Mouse (Mus musculus) neural tube, embryonic 14.5 days (tissue): ENCODE data around the gene Magi2. TPM values are rescaled to one million over a fixed set of nuclear protein-coding genes. Genes with fewer than 3 reads are reported as not detected.

ENCODE experiments used
- ATAC-seq: fragments of 200-750 bp; cut with Nextera tagmentation; 2 replicates; pipeline ENCODE4 v1.8.0; 2017; ENCODE audit warnings: low read depth, mild to moderate bottlenecking, moderate TSS enrichment, moderate library complexity
- H3K27ac ChIP-seq: fragments of 300-500 bp; sonication (generic); 2 replicates; pipeline ENCODE4 v1.5.1; 2014; ENCODE audit warnings: low read depth, mild to moderate bottlenecking, control low read depth, low read length, moderate library complexity, mixed read lengths
- H3K27me3 ChIP-seq: fragments of 300-500 bp; sonication (generic); 2 replicates; pipeline ENCODE4 v1.6.1; 2014; ENCODE audit warnings: low read length; ENCODE audit not compliant: control insufficient read depth, insufficient read depth
- H3K36me3 ChIP-seq: fragments of 300-500 bp; sonication (generic); 2 replicates; pipeline ENCODE4 v1.6.1; 2014; ENCODE audit warnings: low read length, mixed read lengths; ENCODE audit not compliant: control insufficient read depth, insufficient read depth
- H3K4me1 ChIP-seq: fragments of 300-500 bp; sonication (generic); 2 replicates; pipeline ENCODE4 v1.6.1; 2014; ENCODE audit warnings: low read length; ENCODE audit not compliant: control insufficient read depth, insufficient read depth
- H3K4me2 ChIP-seq: fragments of 300-500 bp; sonication (generic); 2 replicates; pipeline ENCODE4 v1.6.1; 2014; ENCODE audit warnings: mild to moderate bottlenecking, low read depth, low read length, control low read depth
- H3K4me3 ChIP-seq: fragments of 300-500 bp; sonication (generic); 2 replicates; pipeline ENCODE4 v1.5.1; 2014; ENCODE audit warnings: low read depth, low read length, control low read depth, mixed read lengths
- H3K9ac ChIP-seq: fragments of 300-500 bp; sonication (generic); replicated peaks from 2 replicates; pipeline ENCODE4 v1.6.1; 2014; ENCODE audit warnings: low read depth, mild to moderate bottlenecking, control low read depth, low read length, mixed read lengths
- H3K9me3 ChIP-seq: fragments of 300-500 bp; sonication (generic); 2 replicates; pipeline ENCODE4 v1.6.1; 2016; ENCODE audit warnings: low read length; ENCODE audit not compliant: control insufficient read depth
- WGBS: fragments of 180-500 bp; shearing (Covaris S2); extraction: QIAGEN DNeasy Blood & Tissue Kit; methylation state at CpG from one replicate; pipeline ENCODE4 v1.1.7; 2014; 5-methylcytosine and 5-hydroxymethylcytosine counted together
- polyA plus RNA-seq: library from polyadenylated mRNA; unstranded; fragments of >200 nt; fragmentation: Nextera tagmentation; extraction: Ambion mirVana; gene quantifications from 2 replicates; pipeline ENCODE4 v1.2.1, GENCODE M21; 2014

The Magi2 gene
- polyA plus RNA-seq, 1 experiment from 2014 or later: 50.2 TPM

GRCm38 (mm10) chr5:19247266-19247665 is 20.4 kb downstream of the Magi2 start:
- ATAC-seq: no peak
- 86% methylated on average over 3 of the region's 3 CpGs for WGBS

GRCm38 (mm10) chr5:19262816-19263215 is 36.0 kb downstream of the Magi2 start:
- H3K9me3 ChIP-seq: no peaks in the 10 kb centered on the region
- H3K27me3 ChIP-seq: no peaks in the 10 kb centered on the region
- no peak overlapping the region for H3K4me3 ChIP-seq
- WGBS: 70% methylated on average over 5 of the region's 5 CpGs
- H3K4me2 ChIP-seq: no peak overlapping the region
- H3K4me1 ChIP-seq: no peaks in the 10 kb centered on the region
- H3K9ac ChIP-seq: no peak overlapping the region
- no peaks in the 10 kb centered on the region for H3K36me3 ChIP-seq
- no peak overlapping the region for H3K27ac ChIP-seq
- ATAC-seq: no peak

More at GRCm38 (mm10) chr5:19247266-19247665, 20.4 kb downstream of the Magi2 start:
- no peak overlapping the region for H3K4me3 ChIP-seq
- no peaks in the 10 kb centered on the region for H3K27me3 ChIP-seq
- H3K36me3 ChIP-seq: no peaks in the 10 kb centered on the region
- H3K27ac ChIP-seq: no peak overlapping the region
- no peak overlapping the region for H3K9ac ChIP-seq
- no peaks in the 10 kb centered on the region for H3K4me1 ChIP-seq
- no peak overlapping the region for H3K4me2 ChIP-seq
- no peaks in the 10 kb centered on the region for H3K9me3 ChIP-seq

- no peak for ATAC-seq
- Histone ChIP-seq H3K4me1 (no peaks in the 10 kb centered on the region), H3K27ac (no peak overlapping the region), H3K36me3 (no peaks in the 10 kb centered on the region), H3K4me2 (no peak overlapping the region), H3K9me3 (no peaks in the 10 kb centered on the region), H3K9ac (no peak overlapping the region), H3K4me3 (no peak overlapping the region), H3K27me3 (no peaks in the 10 kb centered on the region)
- WGBS: 74% methylated on average over 2 of the region's 2 CpGs
Observed at GRCm38 (mm10) chr5:19264627-19265026, 37.8 kb downstream of the Magi2 start.

- Histone ChIP-seq H3K27me3 (no peaks in the 10 kb centered on the region), H3K4me3 (no peak overlapping the region), H3K9me3 (no peaks in the 10 kb centered on the region), H3K4me2 (no peak overlapping the region), H3K36me3 (no peaks in the 10 kb centered on the region), H3K27ac (no peak overlapping the region), H3K4me1 (no peaks in the 10 kb centered on the region), H3K9ac (no peak overlapping the region)
- ATAC-seq: no peak
- WGBS: 88% methylated on average over 3 of the region's 3 CpGs
Observed at GRCm38 (mm10) chr5:19292581-19292980, 65.7 kb downstream of the Magi2 start.

GRCm38 (mm10) chr5:19306656-19307055 is 79.8 kb downstream of the Magi2 start:
- Histone ChIP-seq H3K36me3 (no peaks in the 10 kb centered on the region), H3K4me3 (no peak overlapping the region), H3K9me3 (no peaks in the 10 kb centered on the region), H3K4me1 (no peaks in the 10 kb centered on the region), H3K27me3 (no peaks in the 10 kb centered on the region), H3K27ac (no peak overlapping the region), H3K4me2 (no peak overlapping the region), H3K9ac (no peak overlapping the region)
- no peak for ATAC-seq
- WGBS: 95% methylated on average over 6 of the region's 6 CpGs

GRCm38 (mm10) chr5:19309870-19310269 is 83.0 kb downstream of the Magi2 start:
- WGBS: 82% methylated on average over 1 of the region's 1 CpGs

GRCm38 (mm10) chr5:19322532-19322931 is 95.7 kb downstream of the Magi2 start:
- H3K4me3 ChIP-seq: no peak overlapping the region
- ATAC-seq: no peak
- H3K4me2 ChIP-seq: no peak overlapping the region
- no peaks in the 10 kb centered on the region for H3K4me1 ChIP-seq
- no peak overlapping the region for H3K9ac ChIP-seq
- H3K9me3 ChIP-seq: peaks cover 2% of the 10 kb centered on the region; the same call in 1 of the 2 replicates
- 76% methylated on average over 6 of the region's 6 CpGs for WGBS
- H3K36me3 ChIP-seq: no peaks in the 10 kb centered on the region
- H3K27me3 ChIP-seq: no peaks in the 10 kb centered on the region
- no peak overlapping the region for H3K27ac ChIP-seq

More at GRCm38 (mm10) chr5:19309870-19310269, 83.0 kb downstream of the Magi2 start:
- Histone ChIP-seq H3K36me3 (no peaks in the 10 kb centered on the region), H3K4me1 (no peaks in the 10 kb centered on the region), H3K9me3 (no peaks in the 10 kb centered on the region), H3K4me2 (no peak overlapping the region), H3K27me3 (no peaks in the 10 kb centered on the region), H3K27ac (no peak overlapping the region), H3K9ac (no peak overlapping the region), H3K4me3 (no peak overlapping the region)
- no peak for ATAC-seq

- no peak overlapping the region for H3K4me2 ChIP-seq
- H3K27me3 ChIP-seq: no peaks in the 10 kb centered on the region
- H3K27ac ChIP-seq: no peak overlapping the region
- H3K4me1 ChIP-seq: no peaks in the 10 kb centered on the region
- ATAC-seq: no peak
- 62% methylated on average over 2 of the region's 2 CpGs for WGBS
- no peak overlapping the region for H3K9ac ChIP-seq
- H3K9me3 ChIP-seq: no peaks in the 10 kb centered on the region
- H3K36me3 ChIP-seq: no peaks in the 10 kb centered on the region
- no peak overlapping the region for H3K4me3 ChIP-seq
Observed at GRCm38 (mm10) chr5:19337561-19337960, 110.7 kb downstream of the Magi2 start.

- no peak overlapping the region for H3K4me3 ChIP-seq
- H3K9me3 ChIP-seq: no peaks in the 10 kb centered on the region
- no peaks in the 10 kb centered on the region for H3K27me3 ChIP-seq
- no peak overlapping the region for H3K27ac ChIP-seq
- H3K9ac ChIP-seq: no peak overlapping the region
- ATAC-seq: no peak
- H3K4me1 ChIP-seq: no peaks in the 10 kb centered on the region
- H3K36me3 ChIP-seq: no peaks in the 10 kb centered on the region
- no peak overlapping the region for H3K4me2 ChIP-seq
- WGBS: 90% methylated on average over 1 of the region's 1 CpGs
Observed at GRCm38 (mm10) chr5:19368175-19368574, 141.3 kb downstream of the Magi2 start.

GRCm38 (mm10) chr5:19395876-19396275 is 169.0 kb downstream of the Magi2 start:
- H3K4me2 ChIP-seq: no peak overlapping the region
- no peaks in the 10 kb centered on the region for H3K9me3 ChIP-seq
- no peaks in the 10 kb centered on the region for H3K4me1 ChIP-seq
- no peak overlapping the region for H3K9ac ChIP-seq
- no peaks in the 10 kb centered on the region for H3K27me3 ChIP-seq
- no peak overlapping the region for H3K27ac ChIP-seq
- H3K36me3 ChIP-seq: no peaks in the 10 kb centered on the region
- 68% methylated on average over 3 of the region's 3 CpGs for WGBS
- ATAC-seq: no peak
- no peak overlapping the region for H3K4me3 ChIP-seq
